Mouse (Mus musculus): ENCODE measurements around the gene Lasp1. TPM values are rescaled to one million over a fixed set of nuclear protein-coding genes. Genes with fewer than 3 reads are reported as not detected.

The Lasp1 gene
- total and polyA plus RNA-seq, 3 experiments, result 12.5 to 45.4 (median 18.6) TPM

DNA sequence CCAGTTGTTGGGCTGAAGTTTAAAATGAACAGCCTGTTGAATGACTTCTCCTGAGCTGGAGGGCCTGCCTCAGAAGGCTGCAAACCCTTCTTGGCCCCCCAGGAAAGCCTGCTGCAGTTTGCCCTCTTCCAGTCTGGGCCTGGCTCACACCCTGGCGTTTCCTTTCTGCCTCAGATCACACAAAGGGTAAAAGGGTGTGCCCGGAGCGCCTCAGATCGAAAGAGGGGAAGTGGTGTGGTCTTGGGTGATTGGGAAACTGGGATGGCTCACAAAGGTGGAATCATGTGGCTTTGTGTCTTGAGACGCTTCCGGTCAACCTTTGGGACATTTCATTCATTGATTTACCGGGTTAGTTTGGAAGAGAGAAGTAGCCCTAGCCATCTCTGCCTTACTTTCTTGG is 27.6 kb downstream of the Lasp1 start:
- Histone ChIP-seq H3K36me3 (replicated peaks in 1 of 2; ENCODE audit: control insufficient read depth in 1 of 2, insufficient read depth in 1 of 2, low read length in 1 of 2) (peaks cover 12 to 63% of the 10 kb centered on the region in 2 experiments), H3K79me2 (replicated peaks; ENCODE audit: control insufficient read depth, extremely low read depth, insufficient read depth, poor library complexity, severe bottlenecking) (no peaks in the 10 kb centered on the region), H3K27me3 (replicated peaks) (no peaks in the 10 kb centered on the region), H3K4me3 (replicated peaks in 1 of 3; ENCODE audit: low read depth in 2 of 3, low read length in 2 of 3, poor library complexity in 1 of 3) (no peak overlapping the region), H3K27ac (ENCODE audit: insufficient read depth, low read depth) (no peak overlapping the region), H3K4me1 (ENCODE audit: control insufficient read depth in 1 of 2, insufficient read depth in 2 of 2) (peaks cover 17 to 35% of the 10 kb centered on the region in 2 experiments), H3K9me3 (replicated peaks; ENCODE audit: low read length) (no peaks in the 10 kb centered on the region), H3K9ac (ENCODE audit: insufficient read depth, low read depth) (no peak overlapping the region), H3K4me2 (ENCODE audit: insufficient read depth, low read depth, poor library complexity, severe bottlenecking) (no peak overlapping the region)
- in situ Hi-C loops (cut with MboI; ENCODE audit: low pct_ligation_motif_present, low pct_unique_long_range_greater_than_20kb, low sequenced_read_pairs) (no loop called here), dilution Hi-C loops (cut with MboI; ENCODE audit: extremely low pct_ligation_motif_present, extremely low pct_unique_long_range_greater_than_20kb, low sequenced_read_pairs) (no loop called here)
- no peak for DNase-seq (ENCODE audit: extremely low read depth)
- no peak for TF ChIP-seq MAX (IDR thresholded peaks at IDR 0.05; ENCODE audit: low read length)
- no peak for TF ChIP-seq MAFK (IDR thresholded peaks at IDR 0.05; ENCODE audit: insufficient replicate concordance, low read length)
- no peak for TF ChIP-seq HCFC1 (IDR thresholded peaks at IDR 0.05; ENCODE audit: low read depth, low read length)
- TF ChIP-seq E2F4 (IDR thresholded peaks at IDR 0.05; ENCODE audit: insufficient replicate concordance, low read depth, low read length), result no peak

DNA sequence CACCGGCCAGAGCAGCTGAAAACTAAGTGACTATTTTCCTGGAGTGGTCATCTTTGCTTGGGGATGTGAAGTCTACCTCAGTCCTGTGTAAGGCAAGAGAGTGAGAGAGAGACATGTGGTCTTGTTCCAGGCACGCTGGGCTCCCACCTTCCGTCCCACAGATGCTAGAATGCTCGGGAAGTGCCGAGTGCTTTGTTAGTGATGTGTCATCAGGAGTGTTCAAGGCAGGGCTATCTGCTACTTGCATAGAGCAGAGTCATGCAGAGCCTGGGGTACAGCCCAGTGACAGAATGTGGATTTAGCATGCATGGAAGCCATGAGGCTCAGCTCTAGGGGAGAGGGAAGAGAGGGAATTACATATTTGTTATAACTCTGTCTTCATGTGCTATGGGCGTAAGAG is 28.9 kb downstream of the Lasp1 start:
- Histone ChIP-seq H3K27me3 (replicated peaks) (no peaks in the 10 kb centered on the region), H3K9me3 (replicated peaks; ENCODE audit: low read length) (no peaks in the 10 kb centered on the region), H3K4me1 (ENCODE audit: control insufficient read depth in 1 of 2, insufficient read depth in 2 of 2) (peaks cover 15 to 37% of the 10 kb centered on the region in 2 experiments), H3K9ac (ENCODE audit: insufficient read depth, low read depth) (no peak overlapping the region), H3K36me3 (replicated peaks in 1 of 2; ENCODE audit: control insufficient read depth in 1 of 2, insufficient read depth in 1 of 2, low read length in 1 of 2) (peaks cover 12 to 68% of the 10 kb centered on the region in 2 experiments), H3K79me2 (replicated peaks; ENCODE audit: control insufficient read depth, extremely low read depth, insufficient read depth, poor library complexity, severe bottlenecking) (no peaks in the 10 kb centered on the region), H3K27ac (ENCODE audit: insufficient read depth, low read depth) (no peak overlapping the region), H3K4me3 (replicated peaks in 1 of 3; ENCODE audit: low read depth in 2 of 3, low read length in 2 of 3, poor library complexity in 1 of 3) (no peak overlapping the region), H3K4me2 (ENCODE audit: insufficient read depth, low read depth, poor library complexity, severe bottlenecking) (no peak overlapping the region)
- in situ Hi-C loops (cut with MboI; ENCODE audit: low pct_ligation_motif_present, low pct_unique_long_range_greater_than_20kb, low sequenced_read_pairs), result no loop called here
- DNase-seq (ENCODE audit: extremely low read depth), result no peak
- dilution Hi-C loops (cut with MboI; ENCODE audit: extremely low pct_ligation_motif_present, extremely low pct_unique_long_range_greater_than_20kb, low sequenced_read_pairs), result no loop called here
- TF ChIP-seq PAX5 (IDR thresholded peaks at IDR 0.05; ENCODE audit: low read length), result no peak
- no peak for TF ChIP-seq NELFE (IDR thresholded peaks at IDR 0.05; ENCODE audit: low read depth, low read length)
- no peak for TF ChIP-seq ZC3H11A (IDR thresholded peaks at IDR 0.05; ENCODE audit: low read depth, low read length)
- TF ChIP-seq RCOR1 (conservative IDR thresholded peaks at IDR 0.05; ENCODE audit: low read depth, low read length), result no peak
- TF ChIP-seq MAZ (IDR thresholded peaks at IDR 0.05; ENCODE audit: low read depth, low read length), result no peak
- TF ChIP-seq CHD2 (IDR thresholded peaks at IDR 0.05; ENCODE audit: low read length), result no peak
- no peak for TF ChIP-seq SMC3 (IDR thresholded peaks at IDR 0.05; ENCODE audit: low read depth, low read length)
- TF ChIP-seq MXI1 (IDR thresholded peaks at IDR 0.05; ENCODE audit: low read depth, low read length), result no peak
- no peak for TF ChIP-seq JUND (conservative IDR thresholded peaks at IDR 0.05; ENCODE audit: low read depth, low read length)
- TF ChIP-seq TCF12 (IDR thresholded peaks at IDR 0.05; ENCODE audit: low read depth, low read length), result no peak
- no peak for TF ChIP-seq NRF1 (IDR thresholded peaks at IDR 0.05; ENCODE audit: low read depth, low read length)
- no peak for TF ChIP-seq E2F4 (IDR thresholded peaks at IDR 0.05; ENCODE audit: insufficient replicate concordance, low read depth, low read length)
- TF ChIP-seq USF2 (conservative IDR thresholded peaks at IDR 0.05; ENCODE audit: low read depth, low read length), result no peak

All from CH12.LX (cell line).